Mouse (Mus musculus): ENCODE measurements around the gene Vps26a. TPM values are rescaled to one million over a fixed set of nuclear protein-coding genes. Genes with fewer than 3 reads are reported as not detected.
"Not testable (repeated sequence)": the region's sequence is repeated elsewhere in the genome, so short reads cannot be mapped to it uniquely, and the experiment has no call there.

Gene Vps26a
- total RNA-seq, 1 experiment from 2014 or later = 55.0 TPM

GRCm38 (mm10) chr10:62500916-62501615 is 14.5 kb upstream of the Vps26a start:
- no peak for DNase-seq

DNA sequence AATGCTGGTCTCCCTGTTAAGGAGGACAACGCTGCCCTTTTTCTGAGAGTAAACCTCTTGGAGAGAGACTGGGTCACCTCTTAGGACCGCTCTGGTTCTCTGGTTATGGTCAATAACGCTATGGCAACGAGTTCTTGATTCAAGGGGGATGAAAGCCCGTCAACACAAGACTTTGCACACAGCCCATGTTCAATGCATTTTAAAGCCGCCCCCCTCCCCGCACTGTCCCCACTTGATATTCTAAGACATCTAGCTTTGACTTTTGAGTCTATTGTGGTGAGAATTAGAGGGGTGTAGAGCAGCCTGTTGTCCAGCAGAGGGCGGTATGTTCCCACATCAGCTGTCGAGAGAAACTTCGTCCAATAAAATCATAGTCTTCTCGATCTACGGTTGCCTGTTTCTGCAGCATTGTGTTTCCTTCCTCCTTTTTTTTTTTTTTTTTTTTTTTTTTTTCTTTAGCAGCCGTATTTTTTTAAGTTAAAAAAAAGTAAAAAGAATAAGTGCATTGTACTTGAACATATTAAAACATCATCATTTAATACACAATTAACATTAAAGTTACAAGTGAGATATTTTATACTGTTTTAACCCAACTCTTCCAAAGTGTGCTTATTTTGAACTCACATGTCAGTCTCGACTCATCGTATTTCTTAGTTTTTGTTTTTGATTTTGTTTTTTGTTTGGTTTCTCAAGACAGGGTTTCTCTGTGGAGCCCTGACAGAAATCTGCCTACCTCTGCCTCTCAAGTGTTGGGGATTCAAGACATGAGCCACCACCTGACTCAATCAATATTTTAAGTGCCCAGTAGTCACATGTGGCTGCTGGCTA is 13.7 kb upstream of the Vps26a start:
- DNase-seq = peak; percentile 56

DNA sequence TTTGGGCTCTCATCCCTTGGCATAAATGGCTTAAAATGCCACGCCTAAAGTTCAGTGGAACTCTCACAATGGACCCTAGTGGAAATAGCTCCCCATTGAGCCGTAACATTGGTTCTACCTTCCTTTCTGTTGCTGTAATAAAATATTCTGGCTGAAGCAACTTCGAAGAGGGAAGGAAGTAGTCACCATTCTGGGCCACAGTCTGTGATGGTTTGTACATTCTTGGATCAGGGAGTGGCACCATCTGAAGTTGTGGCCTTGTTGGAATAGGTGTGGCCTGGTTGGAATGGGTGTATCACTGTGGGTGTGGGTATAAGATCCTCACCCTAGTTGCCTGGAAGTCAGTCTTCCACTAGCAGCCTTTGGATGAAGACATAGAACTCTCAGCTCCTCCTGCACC is 5.1 kb upstream of the Vps26a start:
- not testable (repeated sequence) for DNase-seq

GRCm38 (mm10) chr10:62488266-62488665 is 1.7 kb upstream of the Vps26a start:
- DNase-seq = no peak

- DNase-seq = no peak
Observed at GRCm38 (mm10) chr10:62485878-62486582, 575 bp downstream of the Vps26a start.

GRCm38 (mm10) chr10:62481108-62481852 is 5.3 kb downstream of the Vps26a start:
- no peak for DNase-seq

DNA sequence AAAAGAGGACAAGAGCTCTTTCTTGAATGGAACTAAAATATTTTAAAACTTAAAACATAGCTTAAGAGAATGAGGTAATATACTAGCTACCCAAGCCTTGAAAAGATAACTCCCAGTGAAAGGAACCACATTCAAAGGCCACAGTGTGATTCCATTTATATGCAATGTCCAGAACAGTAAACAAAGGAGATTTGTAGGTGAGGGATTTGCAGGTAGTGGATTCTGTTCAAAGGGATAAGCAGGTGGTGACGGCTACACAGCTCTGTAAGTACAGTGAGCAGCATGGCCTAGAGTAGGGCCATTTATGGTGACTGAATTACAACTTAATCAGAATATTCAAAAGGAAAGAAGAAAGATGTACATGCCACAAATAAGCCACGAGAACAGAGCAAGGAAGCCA is 9.6 kb downstream of the Vps26a start:
- DNase-seq = no peak

DNA sequence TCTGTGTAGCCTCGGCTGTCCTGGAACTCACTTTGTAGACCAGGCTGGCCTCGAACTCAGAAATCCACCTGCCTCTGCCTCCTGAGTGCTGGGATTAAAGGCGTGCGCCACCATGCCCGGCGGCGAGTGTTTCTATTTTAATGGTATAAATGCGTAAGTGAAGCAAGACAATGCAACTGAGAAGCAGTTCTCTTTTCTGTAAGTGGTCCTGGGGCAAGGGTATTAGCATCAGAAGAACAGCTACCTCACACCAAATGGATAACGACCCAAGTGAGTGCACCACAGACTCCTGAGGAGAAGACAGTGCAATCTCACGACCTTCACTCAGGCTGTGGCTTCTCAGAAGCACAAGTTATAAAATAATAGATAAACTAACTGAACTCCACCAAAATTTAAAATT is 11.7 kb downstream of the Vps26a start:
- no peak for DNase-seq

DNA sequence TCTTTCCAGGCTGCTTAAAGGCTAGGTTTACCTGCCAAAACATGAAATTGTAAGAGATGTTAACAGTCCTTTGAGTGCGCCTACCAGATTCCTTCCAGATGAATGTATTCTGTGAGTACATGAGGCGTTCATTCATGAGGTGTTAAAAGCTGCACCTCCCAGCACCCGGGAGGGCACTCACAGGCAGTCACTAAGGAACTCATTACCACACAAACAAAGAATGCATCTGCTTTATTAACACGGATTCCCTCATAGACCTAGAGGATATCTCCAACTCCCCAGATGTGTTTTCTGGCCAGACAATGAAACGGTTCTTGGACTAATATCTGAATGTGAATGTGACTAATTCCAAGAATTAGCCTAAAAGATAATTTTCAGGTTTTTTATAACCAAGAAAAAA is 15.5 kb downstream of the Vps26a start:
- no peak for DNase-seq

- DNase-seq = no peak
Observed at GRCm38 (mm10) chr10:62469736-62470135, 16.9 kb downstream of the Vps26a start.

DNA sequence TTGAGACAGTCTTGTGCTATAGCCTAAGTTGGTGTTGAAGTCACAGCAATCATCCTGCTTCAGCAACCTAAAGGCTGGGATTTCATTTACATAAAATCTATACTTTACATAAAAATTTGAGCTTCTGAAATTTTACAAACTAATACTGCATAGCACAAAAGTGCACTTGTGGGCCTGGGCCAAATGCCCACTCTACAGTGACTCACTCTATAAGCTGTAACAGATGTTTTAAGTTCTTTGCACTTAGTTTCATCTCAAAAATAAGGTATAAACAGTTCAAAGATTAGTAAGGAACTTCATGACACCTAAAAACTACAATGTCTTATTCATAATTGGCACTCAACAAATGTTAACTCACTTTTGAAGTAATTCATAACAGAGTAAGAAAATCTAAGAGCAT is 25.3 kb downstream of the Vps26a start:
- DNase-seq = no peak

- DNase-seq = not testable (repeated sequence)
Observed at GRCm38 (mm10) chr10:62452001-62452400, 34.6 kb downstream of the Vps26a start.

DNA sequence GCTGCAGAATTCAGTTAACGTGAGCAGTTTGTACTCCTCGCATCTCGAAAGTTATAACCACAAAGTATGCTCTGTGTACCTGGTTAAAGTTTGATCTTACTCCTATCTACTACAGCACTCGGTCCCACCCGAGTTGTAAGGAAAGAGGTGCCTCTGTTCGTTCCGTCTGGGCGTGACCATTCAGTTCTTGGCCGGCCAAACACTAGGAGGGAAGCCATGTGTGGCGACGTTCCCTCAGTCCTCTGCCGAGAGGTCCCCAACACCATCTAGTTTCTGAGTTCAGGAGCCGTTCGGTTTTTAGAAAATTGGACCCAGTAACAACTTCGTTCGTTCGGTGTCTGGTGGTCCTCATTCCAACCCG is 36.3 kb downstream of the Vps26a start:
- no peak for DNase-seq

GRCm38 (mm10) chr10:62449364-62450279 is 37.0 kb downstream of the Vps26a start, which contains the start of the genes 4930507D05Rik and Supv3l1:
4930507D05Rik (plus strand) TSS chr10:62449489.
Supv3l1 (minus strand) TSS chr10:62449738.
- peak; percentile 93 for DNase-seq

- DNase-seq = no peak
Observed at GRCm38 (mm10) chr10:62430427-62430826, 56.2 kb downstream of the Vps26a start.

- DNase-seq = no peak
Observed at GRCm38 (mm10) chr10:62425081-62425871, 61.3 kb downstream of the Vps26a start.

DNA sequence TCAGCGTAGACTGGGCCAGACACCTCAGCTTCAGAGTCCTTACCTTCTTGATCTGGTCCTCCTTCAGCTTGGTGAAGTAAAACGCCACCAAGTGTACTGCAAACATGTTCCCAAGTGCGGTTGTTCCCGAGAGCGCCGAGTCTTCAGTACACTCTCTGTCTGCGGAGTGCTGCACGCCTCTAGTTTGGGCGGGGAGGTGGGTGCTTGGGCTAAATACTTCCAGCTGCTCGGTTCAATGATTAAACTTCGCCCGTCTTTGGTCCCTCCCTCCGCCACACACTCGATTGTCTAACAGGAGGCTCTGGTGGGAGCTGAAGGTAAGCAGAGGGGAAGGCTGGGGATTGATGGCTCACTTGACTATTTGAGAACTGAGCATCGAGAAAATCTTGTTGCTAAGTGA is 64.3 kb downstream of the Vps26a start, which contains the start of gene Hkdc1:
Gene Hkdc1 (minus strand): TSS at position 237 of the 400 bp plus-strand sequence.
- no peak for DNase-seq

GRCm38 (mm10) chr10:62421127-62421526 is 65.5 kb downstream of the Vps26a start:
- no peak for DNase-seq

GRCm38 (mm10) chr10:62420399-62420798 is 66.2 kb downstream of the Vps26a start:
- DNase-seq = no peak

GRCm38 (mm10) chr10:62419422-62419821 is 67.2 kb downstream of the Vps26a start:
- no peak for DNase-seq
